Mouse (Mus musculus): ENCODE data around the gene Spg7. TPM values are rescaled to one million over a fixed set of nuclear protein-coding genes. Genes with fewer than 3 reads are reported as not detected.
A peak's percentile ranks its signal among the peaks of the same experiment; 100 is the strongest.
"Not testable (repeated sequence)": the region's sequence is repeated elsewhere in the genome, so short reads cannot be mapped to it uniquely, and the experiment has no call there.

Gene Spg7
- total RNA-seq, 2 experiments from 2014 or later = 49.6 to 56.8 TPM

GRCm38 (mm10) chr8:123041008-123041773 is 21.6 kb upstream of the Spg7 start:
- DNase-seq = peak; percentile 51

- DNase-seq = no peak
These were observed 21.0 kb upstream of the Spg7 start for GRCm38 (mm10) chr8:123041774-123042105.

GRCm38 (mm10) chr8:123042158-123042973 is 20.4 kb upstream of the Spg7 start, which contains the start of gene Ankrd11:
Ankrd11 (minus strand) TSS chr8:123042277.
- DNase-seq = peak; percentile 97

- DNase-seq = no peak
These were observed 19.6 kb upstream of the Spg7 start for GRCm38 (mm10) chr8:123042974-123043625.

GRCm38 (mm10) chr8:123043941-123044340 is 18.8 kb upstream of the Spg7 start:
- no peak for DNase-seq

- DNase-seq = not testable (repeated sequence)
These were observed 17.9 kb upstream of the Spg7 start for GRCm38 (mm10) chr8:123044743-123045425.

GRCm38 (mm10) chr8:123046706-123047105 is 16.0 kb upstream of the Spg7 start:
- DNase-seq = no peak

GRCm38 (mm10) chr8:123047827-123048226 is 14.9 kb upstream of the Spg7 start:
- no peak for DNase-seq

GRCm38 (mm10) chr8:123048402-123048801 is 14.3 kb upstream of the Spg7 start:
- no peak for DNase-seq

- no peak for DNase-seq
These were observed 11.3 kb upstream of the Spg7 start for GRCm38 (mm10) chr8:123051458-123051857.

GRCm38 (mm10) chr8:123064072-123064471 is 1.3 kb downstream of the Spg7 start:
- no peak for DNase-seq

GRCm38 (mm10) chr8:123064809-123065213 is 2.1 kb downstream of the Spg7 start:
- DNase-seq = no peak

- DNase-seq = peak; percentile 96
These were observed 2.7 kb downstream of the Spg7 start for GRCm38 (mm10) chr8:123065214-123066100.

- DNase-seq = no peak
These were observed 3.5 kb downstream of the Spg7 start for GRCm38 (mm10) chr8:123066101-123066683.

- DNase-seq = no peak
These were observed 8.4 kb downstream of the Spg7 start for GRCm38 (mm10) chr8:123071176-123071575.

- DNase-seq = no peak
These were observed 14.5 kb downstream of the Spg7 start for GRCm38 (mm10) chr8:123077213-123077612.

GRCm38 (mm10) chr8:123082993-123083392 is 20.3 kb downstream of the Spg7 start:
- DNase-seq = no peak

- no peak for DNase-seq
These were observed 20.9 kb downstream of the Spg7 start for GRCm38 (mm10) chr8:123083610-123084009.

- DNase-seq = no peak
These were observed 24.5 kb downstream of the Spg7 start for GRCm38 (mm10) chr8:123087289-123087688.

GRCm38 (mm10) chr8:123097216-123097615 is 34.5 kb downstream of the Spg7 start:
- DNase-seq = no peak
